Mouse (Mus musculus) liver, adult 2 months (tissue): ENCODE results near the gene Cdc6.
A peak's percentile ranks its signal among the peaks of the same experiment; 100 is the strongest.

Experiments
- CTCF ChIP-seq: fragments of 200-500 bp; IDR thresholded peaks from 2 replicates; pipeline ENCODE4 v1.5.1; 2011; ENCODE audit warnings: low read depth, low read length, control low read depth
- POLR2A ChIP-seq: fragments of 200-500 bp; IDR thresholded peaks from 2 replicates; pipeline ENCODE4 v1.6.1; 2011; ENCODE audit warnings: low read length, control low read depth; ENCODE audit not compliant: insufficient read depth; ENCODE audit errors: extremely low read depth

DNA sequence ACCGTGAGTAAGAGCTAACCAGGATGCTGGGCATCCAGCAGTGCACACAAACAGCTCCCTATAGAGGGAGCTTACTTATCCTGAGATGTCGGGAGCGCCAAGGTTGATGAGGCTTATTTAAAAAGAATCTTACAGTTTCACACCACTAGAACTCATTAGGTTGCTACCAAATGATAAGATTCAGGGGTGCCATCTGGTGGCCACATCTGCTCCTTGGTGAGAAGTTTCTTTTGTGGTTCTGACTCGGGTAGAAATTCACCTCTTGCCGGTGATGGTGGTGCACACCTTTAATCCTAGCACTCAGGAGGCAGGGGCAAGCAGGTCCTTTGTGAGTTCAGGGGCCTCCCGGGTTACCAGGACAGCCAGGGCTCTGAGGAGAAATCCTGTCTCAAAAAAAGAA lies 2.1 kb downstream of the Cdc6 start:
- TF ChIP-seq POLR2A (no peak), CTCF (peak; percentile 44)
